Mouse (Mus musculus) hindbrain, embryonic 14.5 days (tissue): ENCODE data around the gene Junb. TPM values are rescaled to one million over a fixed set of nuclear protein-coding genes. Genes with fewer than 3 reads are reported as not detected.
A peak's percentile ranks its signal among the peaks of the same experiment; 100 is the strongest.

Experiments
- ATAC-seq: fragments of 200-750 bp; cut with Nextera tagmentation; 2 replicates; pipeline ENCODE4 v1.8.0; 2017; ENCODE audit warnings: moderate number of reproducible peaks, mild to moderate bottlenecking, moderate TSS enrichment, moderate library complexity; ENCODE audit not compliant: low FRiP score
- DNase-seq: peaks from one replicate; pipeline ENCODE4 v3.0.0-alpha.2; 2015; ENCODE audit warnings: low spot score
- H3K27ac ChIP-seq: fragments of 300-500 bp; sonication (generic); 2 replicates; pipeline ENCODE4 v1.5.1; 2014; ENCODE audit warnings: mild to moderate bottlenecking, moderate library complexity
- H3K27me3 ChIP-seq: fragments of 300-500 bp; sonication (generic); 2 replicates; pipeline ENCODE4 v1.6.1; 2014; ENCODE audit warnings: mild to moderate bottlenecking, low read length, mixed read lengths; ENCODE audit not compliant: control insufficient read depth, insufficient read depth
- H3K36me3 ChIP-seq: fragments of 300-500 bp; sonication (generic); replicated peaks from 2 replicates; pipeline ENCODE4 v1.6.1; 2014; ENCODE audit not compliant: control insufficient read depth, insufficient read depth
- H3K4me1 ChIP-seq: fragments of 300-500 bp; sonication (generic); replicated peaks from 2 replicates; pipeline ENCODE4 v1.6.1; 2014; ENCODE audit warnings: antibody characterized with exemption, low read length, mixed read lengths; ENCODE audit not compliant: control insufficient read depth, insufficient read depth
- H3K4me2 ChIP-seq: fragments of 300-500 bp; sonication (generic); replicated peaks from 2 replicates; pipeline ENCODE4 v1.6.1; 2014; ENCODE audit warnings: mild to moderate bottlenecking, moderate library complexity
- H3K4me3 ChIP-seq: fragments of 300-500 bp; sonication (generic); replicated peaks from 2 replicates; pipeline ENCODE4 v1.5.1; 2014; ENCODE audit warnings: mild to moderate bottlenecking, low read length
- H3K9ac ChIP-seq: fragments of 300-500 bp; sonication (generic); 2 replicates; pipeline ENCODE4 v1.6.1; 2014
- H3K9me3 ChIP-seq: fragments of 300-500 bp; sonication (generic); 2 replicates; pipeline ENCODE4 v1.6.1; 2016; ENCODE audit warnings: low read length; ENCODE audit not compliant: control insufficient read depth
- WGBS: fragments of 180-500 bp; shearing (Covaris S2); extraction: QIAGEN DNeasy Blood & Tissue Kit; methylation state at CpG from one replicate; pipeline ENCODE4 v1.1.7; 2014; 5-methylcytosine and 5-hydroxymethylcytosine counted together
- polyA plus RNA-seq: library from polyadenylated mRNA; unstranded; fragments of >200 nt; fragmentation: Nextera tagmentation; extraction: Ambion mirVana; gene quantifications from 2 replicates; pipeline ENCODE4 v1.2.1, GENCODE M21; 2014

Junb gene
- polyA plus RNA-seq, 1 experiment from 2014 or later: 6.2 TPM

- H3K27me3 ChIP-seq: peaks cover 13% of the 10 kb centered on the region
- no peaks in the 10 kb centered on the region for H3K9me3 ChIP-seq
- H3K27ac ChIP-seq: peak overlapping the region; percentile 98
- H3K4me2 ChIP-seq: peak overlapping the region; percentile 90
- ATAC-seq: peak; percentile 43
- 11% methylated on average over 23 of the region's 23 CpGs for WGBS
- H3K4me3 ChIP-seq: peak overlapping the region; percentile 81
- peak overlapping the region; percentile 95 for H3K9ac ChIP-seq
- H3K4me1 ChIP-seq: peaks cover 30% of the 10 kb centered on the region
- peaks cover 17% of the 10 kb centered on the region; the same call in 1 of the 2 replicates for H3K36me3 ChIP-seq
- DNase-seq: no peak
Measured at GRCm38 (mm10) chr8:84936041-84936961, 42.2 kb downstream of the Junb start.

- Histone ChIP-seq H3K4me3 (peak overlapping the region; percentile 81), H3K27ac (peak overlapping the region; percentile 98), H3K4me2 (peak overlapping the region; percentile 90), H3K27me3 (peaks cover 13% of the 10 kb centered on the region), H3K9me3 (no peaks in the 10 kb centered on the region), H3K4me1 (peaks cover 30% of the 10 kb centered on the region), H3K36me3 (peaks cover 24% of the 10 kb centered on the region), H3K9ac (peak overlapping the region; percentile 95)
- 4% methylated on average over 14 of the region's 14 CpGs for WGBS
- ATAC-seq: 0 out of 2 replicates have a peak, but pooled peaks have one; percentile 5
- DNase-seq: no peak
Measured at GRCm38 (mm10) chr8:84935489-84935888, 43.0 kb downstream of the Junb start.

GRCm38 (mm10) chr8:84934860-84935259, 43.7 kb downstream of the Junb start:
- ATAC-seq (peak; percentile 71), DNase-seq (peak; percentile 86)
- WGBS: under 1% methylated on average over 15 of the region's 15 CpGs

GRCm38 (mm10) chr8:84933767-84934559, 44.6 kb downstream of the Junb start:
- Histone ChIP-seq H3K4me3 (peak overlapping the region; percentile 81), H3K4me2 (peak overlapping the region; percentile 90), H3K27ac (no peak overlapping the region), H3K9ac (no peak overlapping the region), H3K4me1 (peaks cover 33% of the 10 kb centered on the region), H3K9me3 (no peaks in the 10 kb centered on the region), H3K27me3 (peaks cover 13% of the 10 kb centered on the region), H3K36me3 (peaks cover 39% of the 10 kb centered on the region)
- WGBS: 79% methylated on average over 16 of the region's 16 CpGs
- ATAC-seq (no peak), DNase-seq (no peak)

More at GRCm38 (mm10) chr8:84934860-84935259, 43.7 kb downstream of the Junb start:
- H3K9ac ChIP-seq: peak overlapping the region; percentile 95
- H3K4me2 ChIP-seq: peak overlapping the region; percentile 90
- peaks cover 30% of the 10 kb centered on the region for H3K36me3 ChIP-seq
- H3K4me3 ChIP-seq: peak overlapping the region; percentile 81
- peak overlapping the region; percentile 98 for H3K27ac ChIP-seq
- H3K9me3 ChIP-seq: no peaks in the 10 kb centered on the region
- peaks cover 13% of the 10 kb centered on the region for H3K27me3 ChIP-seq
- peaks cover 30% of the 10 kb centered on the region for H3K4me1 ChIP-seq

- no peak overlapping the region for H3K9ac ChIP-seq
- ATAC-seq: no peak
Measured at GRCm38 (mm10) chr8:84930582-84930981, 47.9 kb downstream of the Junb start.

GRCm38 (mm10) chr8:84928456-84929306, 49.8 kb downstream of the Junb start:
- no peak overlapping the region for H3K27ac ChIP-seq
- WGBS: 4% methylated on average over 47 of the region's 52 CpGs
- H3K9me3 ChIP-seq: no peaks in the 10 kb centered on the region
- ATAC-seq: peak; percentile 74
- H3K36me3 ChIP-seq: peaks cover 85% of the 10 kb centered on the region
- H3K9ac ChIP-seq: peak overlapping the region; percentile 31; the same call in 1 of the 2 replicates
- H3K4me3 ChIP-seq: peak overlapping the region; percentile 17
- H3K4me1 ChIP-seq: peaks cover 5% of the 10 kb centered on the region
- H3K27me3 ChIP-seq: no peaks in the 10 kb centered on the region
- peak; percentile 79 for DNase-seq
- H3K4me2 ChIP-seq: peak overlapping the region; percentile 46

More at GRCm38 (mm10) chr8:84930582-84930981, 47.9 kb downstream of the Junb start:
- 91% methylated on average over 13 of the region's 13 CpGs for WGBS
- Histone ChIP-seq H3K27me3 (no peaks in the 10 kb centered on the region), H3K27ac (no peak overlapping the region), H3K36me3 (peaks cover 66% of the 10 kb centered on the region), H3K4me1 (peaks cover 24% of the 10 kb centered on the region), H3K4me2 (no peak overlapping the region), H3K9me3 (no peaks in the 10 kb centered on the region), H3K4me3 (no peak overlapping the region)
- DNase-seq: no peak

- no peaks in the 10 kb centered on the region for H3K27me3 ChIP-seq
- H3K9me3 ChIP-seq: no peaks in the 10 kb centered on the region
- peaks cover 3% of the 10 kb centered on the region for H3K4me1 ChIP-seq
- H3K4me2 ChIP-seq: no peak overlapping the region
- H3K27ac ChIP-seq: no peak overlapping the region
- 96% methylated on average over 1 of the region's 1 CpGs for WGBS
- peaks cover 90% of the 10 kb centered on the region for H3K36me3 ChIP-seq
- DNase-seq (no peak), ATAC-seq (no peak)
- no peak overlapping the region for H3K4me3 ChIP-seq
- no peak overlapping the region for H3K9ac ChIP-seq
Measured at GRCm38 (mm10) chr8:84927513-84927912, 51.0 kb downstream of the Junb start.

GRCm38 (mm10) chr8:84925557-84925956, 53.0 kb downstream of the Junb start:
- H3K4me2 ChIP-seq: no peak overlapping the region
- DNase-seq (no peak), ATAC-seq (no peak)
- H3K9ac ChIP-seq: no peak overlapping the region
- H3K4me1 ChIP-seq: peaks cover 3% of the 10 kb centered on the region
- peaks cover 91% of the 10 kb centered on the region for H3K36me3 ChIP-seq
- H3K27ac ChIP-seq: no peak overlapping the region
- H3K9me3 ChIP-seq: no peaks in the 10 kb centered on the region
- H3K27me3 ChIP-seq: no peaks in the 10 kb centered on the region
- WGBS: 66% methylated on average over 7 of the region's 7 CpGs
- no peak overlapping the region for H3K4me3 ChIP-seq
